Mouse (Mus musculus) ZHBTc4 (cell line): ENCODE measurements around the gene Gabrg3.

ENCODE experiments used
- DNase-seq: peaks from one replicate; pipeline ENCODE4 v3.0.0-alpha.2; 2011; ENCODE audit warnings: low read depth, low spot score

Gabrg3 gene

DNA sequence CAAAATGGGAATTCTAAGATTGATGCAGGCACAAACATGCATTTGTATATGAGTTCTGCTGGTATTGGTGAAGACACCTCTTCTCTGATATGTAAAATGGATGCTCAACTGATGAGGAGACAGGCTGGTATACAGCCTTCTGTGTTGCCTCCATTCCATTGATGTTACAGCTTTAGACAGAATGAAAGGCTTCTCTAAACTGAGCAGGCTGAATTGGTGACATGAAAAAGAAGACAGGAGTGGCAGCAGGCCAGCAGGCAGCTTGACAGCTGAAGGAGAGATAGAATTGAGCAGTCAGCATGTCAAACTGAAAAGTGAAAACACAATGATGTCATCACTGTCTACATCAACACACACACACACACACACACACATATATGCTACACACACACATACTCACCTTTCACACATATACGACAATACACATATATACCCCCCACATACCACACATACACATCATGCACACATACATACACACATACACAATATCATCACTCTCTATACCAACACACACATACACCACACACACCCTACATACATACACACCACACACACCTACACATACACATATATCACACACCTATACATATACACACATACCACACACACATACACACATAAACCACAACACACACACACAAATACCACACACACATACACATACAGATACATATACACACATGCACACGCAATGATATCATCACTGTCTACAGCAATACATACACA, 315.4 kb downstream of the Gabrg3 start:
- DNase-seq: no peak

DNA sequence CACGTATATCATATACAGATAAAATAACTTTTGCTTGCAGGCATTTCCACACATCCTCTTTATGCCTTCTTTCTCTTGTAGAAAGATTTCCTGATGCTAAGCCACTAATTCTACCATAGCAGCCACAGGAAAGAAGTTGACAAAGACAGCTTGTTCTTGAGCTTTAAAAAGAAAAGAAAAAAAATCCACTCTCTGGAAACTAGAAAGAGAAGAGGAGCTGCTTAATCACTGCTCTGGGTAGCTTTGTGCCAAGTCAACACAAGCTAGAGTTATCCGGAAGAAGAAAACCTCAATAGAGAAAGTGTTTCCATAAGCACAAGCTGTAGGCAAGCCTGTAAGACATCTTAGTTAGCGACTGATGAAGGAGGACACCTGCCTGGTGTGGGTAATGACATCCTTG, 321.6 kb downstream of the Gabrg3 start:
- DNase-seq: no peak

DNA sequence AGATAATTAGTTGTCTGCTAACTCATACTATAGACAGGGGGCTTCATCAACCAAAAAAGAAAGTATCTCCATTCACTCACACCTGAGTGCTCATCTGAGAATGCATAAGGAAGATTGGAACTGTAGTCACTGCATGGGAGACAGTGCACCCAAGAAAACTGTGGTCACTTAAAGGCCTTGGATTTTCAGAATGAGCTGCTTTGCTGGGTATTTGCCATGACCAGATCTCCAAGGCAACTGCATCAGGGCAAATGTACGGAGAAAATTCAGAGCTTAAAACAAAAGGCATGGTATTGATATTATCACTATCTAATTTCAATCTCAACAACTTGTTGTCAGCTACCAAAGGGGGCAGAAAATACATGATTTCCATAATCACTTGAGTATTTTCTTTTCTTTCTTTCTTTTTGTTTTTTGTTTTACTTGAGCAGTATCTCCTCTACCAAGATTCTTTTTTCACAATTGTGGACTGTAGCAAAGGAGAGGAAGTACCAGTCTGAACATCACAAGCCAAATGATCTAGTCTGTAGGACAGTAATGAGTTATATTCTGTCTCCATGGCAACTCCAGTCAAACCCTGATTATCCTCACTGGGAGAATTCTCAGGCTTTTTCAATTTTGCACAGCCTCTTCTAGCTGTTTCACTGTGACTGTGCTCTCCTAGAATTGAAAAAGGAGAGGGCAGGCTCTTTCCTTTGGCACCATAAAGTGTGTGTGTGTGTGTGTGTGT, 335.9 kb downstream of the Gabrg3 start:
- no peak for DNase-seq

DNA sequence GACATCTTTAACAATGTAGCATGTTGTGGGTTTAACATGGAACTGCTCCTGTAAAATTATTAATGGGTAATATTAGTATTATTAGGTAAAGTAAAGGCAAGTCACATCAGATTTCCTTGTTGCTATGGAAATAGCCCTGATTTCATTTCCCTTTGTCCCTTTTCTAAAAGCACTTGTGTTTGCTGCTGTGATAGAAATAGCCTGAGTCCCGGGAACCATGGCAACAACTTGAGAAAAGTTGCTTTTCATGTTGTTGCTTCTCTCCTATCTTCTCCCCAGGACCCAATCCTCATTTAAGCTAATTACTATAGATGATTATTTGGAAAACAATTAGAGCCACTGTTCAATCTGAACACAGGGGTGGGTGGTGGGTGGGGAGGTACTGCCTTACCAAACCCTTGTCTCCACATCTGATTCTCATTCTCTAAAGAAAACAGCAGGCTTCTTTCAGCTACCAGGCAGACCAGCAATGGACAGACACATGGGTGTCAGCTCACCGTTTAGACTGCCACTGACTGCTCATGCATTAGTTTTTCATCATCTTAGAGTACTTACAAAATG, 349.0 kb downstream of the Gabrg3 start:
- no peak for DNase-seq

DNA sequence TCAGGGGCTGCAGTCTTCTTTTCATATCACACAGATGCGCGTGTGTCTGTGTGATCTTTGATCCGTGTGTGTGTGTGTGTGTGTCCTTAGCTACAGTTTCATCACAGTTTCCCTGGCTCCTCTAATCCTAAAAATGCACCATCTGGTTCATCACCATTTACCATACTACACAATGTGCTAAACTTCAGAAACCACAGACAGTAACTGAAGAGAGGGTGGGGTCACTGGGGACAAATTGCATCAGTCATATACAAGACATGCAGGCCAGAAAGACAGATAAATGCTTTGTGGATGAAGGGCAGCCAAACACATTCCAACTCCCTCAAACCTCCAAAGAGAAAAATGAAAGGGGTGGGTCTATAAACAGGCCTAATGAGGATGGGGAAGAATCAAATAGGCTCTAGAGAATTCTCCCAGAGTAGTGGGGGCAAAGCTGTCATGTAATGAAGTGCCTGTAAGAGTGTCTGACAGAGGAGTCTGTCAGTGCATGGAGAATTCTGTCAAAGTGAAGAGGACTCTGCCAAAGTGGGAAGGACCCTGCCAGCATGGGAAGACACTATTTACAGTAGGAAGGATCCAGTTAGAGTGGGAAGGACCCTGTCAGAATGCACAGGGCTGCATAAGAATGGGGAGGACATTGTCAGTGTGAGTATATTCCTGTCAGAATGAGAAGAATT, 386.3 kb downstream of the Gabrg3 start:
- no peak for DNase-seq

DNA sequence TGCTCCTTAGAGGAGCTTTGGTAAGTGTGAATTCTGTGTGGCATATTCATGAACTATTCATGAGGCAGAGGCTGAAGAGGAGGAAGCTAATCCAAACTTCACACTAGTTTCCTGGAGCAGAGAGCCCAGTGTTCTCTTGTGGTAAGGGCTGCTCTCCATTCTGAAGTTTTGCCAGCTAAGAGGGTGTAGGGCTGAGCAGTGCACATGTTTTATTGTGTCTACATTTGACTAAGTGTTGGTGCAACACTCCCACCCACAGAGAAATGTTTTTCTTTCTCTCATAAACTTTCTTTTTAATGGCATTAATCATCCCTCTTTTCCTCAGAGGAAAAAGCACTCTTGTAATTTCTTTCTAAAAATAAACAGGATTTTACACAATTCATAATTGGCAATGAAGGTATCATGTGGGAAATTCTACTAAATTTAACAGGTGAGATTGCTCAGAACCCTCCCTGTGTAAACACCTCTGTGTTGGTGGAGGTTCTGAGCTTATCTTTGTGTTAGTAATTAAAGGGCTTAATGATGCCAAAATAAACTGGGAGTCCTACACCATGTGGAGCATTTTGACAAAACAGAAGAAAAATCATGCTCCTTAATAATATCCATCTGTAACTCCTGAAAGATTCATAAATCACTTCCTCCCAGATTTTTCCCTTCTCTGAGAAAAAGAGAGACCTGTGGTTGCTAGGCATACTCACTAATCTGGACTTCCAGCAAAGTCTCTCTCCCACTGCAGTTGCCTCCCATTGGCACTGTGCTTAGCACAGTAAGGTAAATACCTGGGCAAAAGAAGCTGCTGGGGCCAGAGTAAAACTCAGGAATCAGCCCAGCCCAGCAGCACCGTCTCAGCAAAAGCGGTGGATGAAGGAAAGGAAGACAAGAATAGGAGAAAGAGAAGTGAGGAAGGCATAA, 389.0 kb downstream of the Gabrg3 start:
- no peak for DNase-seq

DNA sequence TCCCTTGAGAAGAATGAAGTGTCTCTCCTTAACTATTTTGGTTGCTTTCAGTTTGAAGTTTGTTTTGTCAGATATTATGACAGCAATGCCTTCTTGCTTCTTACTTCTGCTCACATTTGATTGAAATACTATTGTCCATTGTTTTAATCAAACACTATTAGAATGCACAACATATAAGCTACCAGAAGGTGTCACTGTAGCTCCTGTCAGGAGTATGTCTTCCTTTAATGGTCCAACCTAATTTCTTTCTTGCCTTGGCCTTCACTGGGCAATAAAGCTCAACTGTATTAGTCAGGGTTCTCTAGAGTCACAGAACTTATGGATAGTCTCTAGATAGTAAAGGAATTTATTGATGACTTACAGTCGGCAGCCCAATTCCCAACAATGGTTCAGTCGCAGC, 440.6 kb downstream of the Gabrg3 start:
- peak; percentile 34 for DNase-seq

DNA sequence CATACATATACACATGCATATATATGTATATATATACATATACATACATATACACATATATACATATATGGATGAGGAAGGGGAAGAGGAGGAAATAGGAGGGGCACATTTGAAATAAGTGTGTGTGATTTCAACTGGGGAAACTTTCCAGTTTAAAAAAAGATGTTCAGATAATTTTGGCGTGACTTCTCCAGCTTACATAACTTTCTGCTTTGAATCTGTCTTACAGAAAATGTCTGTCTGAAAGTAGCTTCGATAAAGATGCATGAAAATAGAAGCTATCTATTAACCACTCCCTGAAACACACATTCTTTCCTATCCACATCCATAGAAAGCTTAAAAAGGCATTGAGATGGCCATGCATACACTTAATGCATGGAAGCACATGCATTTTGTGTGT, 445.4 kb downstream of the Gabrg3 start:
- DNase-seq: no peak

DNA sequence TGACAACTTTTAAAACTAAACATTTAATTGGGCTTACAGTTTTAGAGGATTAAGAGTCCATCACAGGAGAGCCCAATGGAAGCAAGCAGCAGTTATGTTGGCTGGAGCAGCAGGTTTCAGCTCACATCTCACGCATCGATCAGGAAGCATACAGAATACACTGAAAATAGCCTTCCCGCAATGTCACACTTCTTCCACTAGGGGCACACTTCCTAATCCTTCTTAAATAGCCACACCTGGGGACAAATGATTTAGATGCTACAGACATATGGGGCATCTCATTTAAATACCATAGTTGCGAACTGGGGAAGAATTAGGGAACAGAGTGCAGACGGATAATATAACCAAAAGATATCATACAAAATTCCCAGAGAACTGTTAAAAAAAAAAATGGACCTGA, 449.0 kb downstream of the Gabrg3 start:
- peak; percentile 30 for DNase-seq

DNA sequence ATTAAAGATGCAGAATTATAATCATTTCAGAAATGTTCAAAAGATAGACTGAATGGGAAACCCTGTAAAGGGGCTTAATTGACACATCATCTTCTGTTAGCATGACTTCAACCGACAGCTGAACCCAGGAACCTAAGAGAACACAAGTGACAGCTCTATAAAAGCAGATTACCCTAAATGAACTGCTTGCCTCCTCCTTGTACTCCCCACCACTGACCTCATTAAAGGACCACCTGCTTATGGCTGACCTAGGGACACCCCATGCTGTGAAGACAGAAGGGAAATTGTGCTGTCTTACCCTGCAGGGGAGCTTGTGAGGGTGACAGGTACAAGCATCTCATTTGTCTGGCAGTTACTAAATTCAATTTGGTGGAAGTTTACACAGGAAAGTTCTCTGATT, 467.5 kb downstream of the Gabrg3 start:
- no peak for DNase-seq

DNA sequence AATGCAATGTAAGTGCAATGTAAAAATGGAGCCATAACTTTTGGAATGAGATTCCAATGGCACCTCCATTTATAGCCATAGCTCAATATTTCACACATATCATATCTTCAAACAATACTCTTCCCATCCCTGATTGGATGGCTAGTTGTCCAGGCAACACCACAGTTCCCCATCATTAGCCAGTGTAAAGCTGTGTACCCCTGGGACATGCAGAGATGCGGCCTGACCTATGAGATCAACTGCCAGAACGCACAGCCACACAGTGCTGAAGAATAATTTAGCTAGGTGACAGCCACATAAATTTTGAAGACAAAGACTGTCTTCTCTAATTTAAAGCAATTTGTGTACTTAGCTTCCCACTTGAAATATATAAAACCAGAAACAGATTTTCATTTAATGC, 472.1 kb downstream of the Gabrg3 start:
- DNase-seq: no peak

DNA sequence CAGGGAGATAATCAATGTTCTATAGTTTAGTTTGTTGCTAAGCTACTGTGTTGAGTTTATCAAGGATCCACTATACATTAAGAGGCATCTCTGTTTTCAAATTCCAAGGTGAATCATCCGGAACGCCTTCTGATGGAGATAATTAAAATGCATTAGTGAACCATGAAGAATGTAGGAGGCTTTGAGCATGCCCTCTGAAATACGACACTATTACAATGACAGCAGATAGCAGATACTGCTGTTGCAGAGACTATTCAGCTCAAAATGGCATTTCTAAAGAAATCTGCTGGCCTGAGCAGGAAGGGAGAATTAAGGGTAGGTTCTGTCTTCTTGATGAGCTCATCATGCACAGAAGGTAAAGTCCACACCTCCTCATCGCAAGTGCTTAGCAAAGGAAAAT, 487.2 kb downstream of the Gabrg3 start:
- DNase-seq: no peak

DNA sequence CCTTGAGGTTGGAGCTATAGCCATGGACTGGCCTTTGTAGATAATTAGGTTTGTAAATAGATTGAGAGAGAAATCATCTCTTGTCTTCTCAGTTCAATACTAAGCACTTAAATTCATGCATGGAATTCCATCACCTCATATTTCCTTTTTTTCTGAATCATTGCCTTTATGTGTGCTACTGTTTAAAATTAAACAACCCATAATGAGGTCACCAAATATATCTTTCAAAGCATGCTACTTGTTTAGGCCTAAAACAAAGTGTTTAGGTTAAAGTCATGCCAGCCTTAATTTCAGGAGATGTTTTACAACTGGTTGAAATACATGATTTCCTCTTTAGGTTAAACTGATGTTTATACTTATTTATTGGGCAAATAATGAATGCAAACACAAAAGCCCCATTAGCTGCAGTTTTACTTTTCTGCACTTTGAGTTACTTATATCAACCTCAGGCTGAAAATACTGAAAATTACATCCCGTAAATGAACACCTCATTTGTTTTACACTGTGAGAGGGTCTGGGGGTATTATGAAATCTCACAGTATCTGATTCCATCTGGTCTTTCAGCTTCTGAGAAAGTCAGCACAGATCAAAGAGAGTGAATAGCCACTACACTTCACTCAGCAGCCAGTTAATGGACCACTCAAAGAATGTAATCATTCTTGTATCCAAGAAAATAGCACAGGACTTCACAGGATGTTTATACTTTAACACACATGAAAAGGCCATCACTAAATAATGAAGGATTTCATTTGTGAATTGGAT, 519.5 kb downstream of the Gabrg3 start:
- DNase-seq: no peak

DNA sequence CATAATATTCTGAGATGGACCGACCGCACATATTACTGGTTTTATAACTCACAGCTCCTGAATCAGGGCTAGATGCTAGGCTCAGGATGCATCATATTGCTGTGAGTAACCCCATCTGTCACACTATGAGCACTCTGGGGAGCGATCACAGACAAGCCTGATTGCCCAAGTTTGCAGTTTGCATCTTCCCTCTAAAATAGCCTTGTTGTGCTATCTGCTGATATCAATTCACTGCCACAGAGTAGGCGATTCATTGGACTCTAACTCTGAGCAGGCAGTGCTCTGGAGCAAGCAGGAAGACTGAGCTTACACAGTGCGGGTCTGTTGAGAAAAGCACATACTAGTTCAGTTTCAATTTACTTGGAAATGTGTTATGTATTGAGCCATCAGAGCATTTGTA, 543.4 kb downstream of the Gabrg3 start:
- no peak for DNase-seq

DNA sequence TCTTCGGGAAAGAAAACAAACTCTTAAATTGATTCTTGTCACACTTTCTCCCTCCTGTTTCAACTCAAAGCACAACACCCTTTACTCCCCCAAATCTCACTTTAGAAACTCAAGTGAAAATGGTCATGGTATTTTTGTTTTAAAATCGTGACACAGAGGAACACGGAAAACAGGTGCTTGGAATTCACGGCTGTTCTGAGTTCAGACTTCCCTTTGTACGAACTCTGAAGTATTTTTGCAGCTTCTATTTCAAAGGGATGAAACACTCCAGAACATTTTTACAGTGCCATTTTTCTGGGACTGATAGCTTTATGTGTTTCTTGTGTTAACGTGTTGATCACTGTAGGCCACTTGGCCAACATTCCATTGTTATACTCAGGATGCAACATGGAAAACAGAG, 561.5 kb downstream of the Gabrg3 start:
- DNase-seq: no peak

DNA sequence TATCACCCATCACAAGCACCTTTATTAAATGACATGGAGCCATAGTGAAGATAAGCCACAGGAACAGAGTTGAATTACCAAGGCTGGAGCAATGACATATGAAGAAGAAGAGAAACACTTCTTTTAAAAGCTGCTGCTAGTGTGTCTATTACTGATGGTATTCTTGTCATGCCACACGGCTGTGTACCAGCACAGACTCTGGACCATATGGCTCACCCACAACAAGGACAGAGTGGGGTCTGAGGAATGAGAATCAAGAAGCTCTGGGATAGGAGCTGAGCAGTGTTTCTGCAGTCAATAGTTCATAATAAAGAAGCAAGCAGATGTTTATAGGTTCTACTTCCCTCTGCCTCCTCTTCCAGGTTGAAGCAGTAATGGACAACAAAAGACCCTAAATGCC, 585.1 kb downstream of the Gabrg3 start:
- DNase-seq: no peak

DNA sequence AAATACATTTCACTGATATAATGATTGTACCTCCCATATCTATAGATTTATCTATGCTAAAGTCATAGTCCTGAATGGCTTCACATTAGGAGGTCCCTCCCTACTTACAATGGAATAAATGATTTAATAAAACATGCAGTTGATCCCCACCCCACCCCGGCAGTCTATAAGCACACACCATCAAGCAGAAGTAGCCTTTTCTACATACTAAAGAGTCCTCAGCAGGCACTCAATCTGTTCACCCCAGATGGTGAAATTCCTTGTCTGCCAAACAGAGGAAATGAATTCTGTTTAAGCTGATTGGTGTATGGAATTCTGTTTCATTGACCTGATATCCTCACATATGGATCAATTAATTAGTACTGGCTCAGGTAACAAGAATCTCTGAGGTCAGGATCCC, 607.9 kb downstream of the Gabrg3 start:
- no peak for DNase-seq

DNA sequence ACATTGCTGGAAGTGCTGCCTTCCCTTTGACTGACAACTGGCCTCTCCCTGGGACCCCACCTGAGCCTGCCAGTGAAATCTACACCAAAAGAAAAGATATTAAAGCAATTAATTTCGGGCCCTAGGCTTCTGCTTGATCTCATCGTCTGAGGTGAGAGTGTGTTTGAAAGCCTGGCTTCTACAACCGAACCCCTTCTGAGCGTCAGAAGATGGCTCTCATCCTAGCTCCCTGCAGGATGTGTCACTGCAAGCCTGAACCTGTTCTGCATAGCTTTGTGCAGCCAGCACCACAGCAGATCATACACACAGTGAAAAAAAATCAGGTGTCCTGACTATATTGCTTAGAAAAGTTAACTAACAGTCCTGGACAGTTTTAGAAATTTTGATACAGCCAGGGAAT, 618.8 kb downstream of the Gabrg3 start:
- no peak for DNase-seq

DNA sequence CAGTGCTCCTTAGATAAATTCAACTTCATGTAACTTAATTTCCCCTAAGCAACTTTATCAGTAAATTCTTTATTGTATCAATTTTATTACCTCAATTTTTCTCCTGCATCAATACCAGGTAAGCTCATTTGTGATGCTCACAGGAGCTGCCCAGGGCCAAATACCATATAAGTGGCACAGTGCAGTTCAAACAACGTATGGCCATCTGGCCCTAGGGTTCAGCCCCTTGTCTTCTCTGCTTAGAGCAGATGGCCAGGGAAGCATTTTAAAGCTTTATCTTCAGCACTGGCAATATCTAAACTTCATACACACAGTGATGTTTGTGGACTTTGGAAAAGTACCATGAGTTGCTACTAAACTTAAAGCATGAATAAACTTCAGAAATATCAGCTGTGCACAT, 619.2 kb downstream of the Gabrg3 start:
- DNase-seq: no peak

DNA sequence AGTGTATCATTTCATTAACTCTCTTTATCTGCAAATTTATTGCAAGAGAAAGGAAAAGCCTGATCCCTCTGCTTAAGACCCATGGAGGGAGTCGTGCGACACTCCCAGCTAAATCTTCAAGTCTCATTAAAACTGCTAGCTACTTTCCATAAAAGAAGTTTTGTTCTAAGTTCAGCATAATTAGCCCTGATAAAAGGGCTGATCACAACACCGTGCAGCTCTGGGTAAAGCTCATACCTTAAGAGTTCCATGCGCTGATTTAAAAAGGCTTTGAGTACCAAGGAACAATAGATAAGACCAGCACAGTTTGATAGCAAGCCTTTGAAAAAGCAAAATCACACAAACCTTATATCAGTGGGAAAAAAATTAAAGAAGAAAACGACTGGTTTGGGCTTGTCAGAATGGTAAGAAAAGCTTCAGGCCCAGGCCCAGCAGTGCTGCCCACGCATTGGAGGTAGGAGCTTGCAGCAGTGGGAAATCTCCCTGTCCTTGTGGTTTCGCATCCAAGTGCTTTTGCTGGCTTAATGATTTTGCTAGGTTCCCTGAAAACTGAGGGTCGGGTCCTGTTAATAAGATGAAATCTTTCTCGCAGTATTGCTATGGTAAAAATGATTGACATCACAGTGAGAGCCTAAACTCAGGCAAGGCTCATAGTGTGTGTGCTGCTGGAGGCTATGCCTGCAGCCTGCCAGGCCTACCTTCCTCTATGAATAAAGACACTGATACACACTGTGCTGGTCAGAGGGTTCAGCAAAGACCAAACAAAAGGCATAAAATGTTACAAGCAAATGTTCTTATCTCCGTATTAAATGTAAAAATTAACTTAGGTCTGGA, 621.2 kb downstream of the Gabrg3 start:
- DNase-seq: no peak
